Mouse (Mus musculus) left cerebral cortex, adult 9 months (tissue): ENCODE measurements at regions not wholly inside any gene's neighbourhood (a gene's known extent, or its start where the extent isn't known, plus 50 kb on each side); places are given as distances from the start of the nearest gene placed in this dataset.

Source experiments
- DNase-seq, 2 experiments: peaks; one replicate each; pipeline ENCODE4 v3.0.0; 2022; ENCODE audit warnings: low spot score in 2 of 2

DNA sequence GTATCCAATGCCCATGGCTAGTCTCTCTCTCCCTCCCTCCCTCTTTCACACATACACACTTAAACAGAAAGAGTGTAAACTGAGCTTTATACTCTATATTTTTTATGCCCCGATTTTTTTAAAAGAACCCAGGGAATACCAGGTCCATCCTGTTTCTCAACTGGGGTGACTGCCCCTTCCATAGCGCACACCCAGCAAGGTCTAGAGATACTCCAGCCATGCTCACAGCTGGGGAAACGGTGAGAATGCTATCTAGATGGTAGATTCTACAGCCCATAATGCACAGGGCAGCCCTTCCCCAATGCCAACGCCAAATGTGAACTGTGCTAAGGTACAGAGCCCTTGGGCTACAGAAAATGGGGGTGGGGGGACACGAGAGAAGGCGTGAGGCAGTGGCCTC, 51.2 kb upstream of the Tln2 start:
- no peak for DNase-seq

DNA sequence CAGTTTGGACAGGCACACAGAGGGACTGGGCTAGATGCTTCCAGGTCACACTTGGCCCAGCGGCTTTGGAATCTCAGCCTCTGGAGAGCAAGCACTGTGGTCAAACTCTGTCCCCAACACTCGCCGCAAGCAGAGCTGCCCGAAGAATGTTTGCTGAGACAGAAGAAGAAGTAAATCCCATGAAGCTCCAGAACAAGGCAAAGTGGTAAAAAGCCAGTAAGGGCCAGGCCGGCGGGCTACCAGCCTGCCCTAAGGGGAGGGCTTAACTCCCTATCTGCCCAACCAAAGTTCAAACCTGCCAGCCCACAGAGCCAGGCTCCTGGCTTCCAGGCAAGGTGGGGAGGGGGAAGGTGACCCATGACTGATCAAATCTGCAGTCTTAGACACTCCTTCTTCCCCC, 52.2 kb upstream of the Tln2 start:
- DNase-seq: no peak

DNA sequence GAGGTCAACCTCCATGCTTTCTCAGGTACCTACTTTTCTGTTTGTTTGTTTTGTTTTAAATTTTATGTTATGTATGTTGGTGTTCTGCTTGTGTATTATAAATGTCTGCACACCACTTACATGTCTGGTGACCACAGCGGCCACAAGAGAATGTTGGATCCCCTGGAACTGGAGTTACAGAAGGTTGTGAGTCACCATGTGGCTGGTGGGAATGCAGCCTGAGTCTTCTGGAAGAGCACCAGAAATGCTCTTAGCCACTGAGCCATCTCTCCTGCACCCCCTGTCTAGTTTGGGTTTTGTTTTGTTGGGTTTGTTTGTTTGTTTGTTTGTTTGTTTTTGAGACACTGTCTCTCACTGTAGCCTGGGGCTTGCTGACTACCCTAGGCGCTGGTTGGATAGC, 52.6 kb upstream of the Tln2 start:
- DNase-seq: no peak

DNA sequence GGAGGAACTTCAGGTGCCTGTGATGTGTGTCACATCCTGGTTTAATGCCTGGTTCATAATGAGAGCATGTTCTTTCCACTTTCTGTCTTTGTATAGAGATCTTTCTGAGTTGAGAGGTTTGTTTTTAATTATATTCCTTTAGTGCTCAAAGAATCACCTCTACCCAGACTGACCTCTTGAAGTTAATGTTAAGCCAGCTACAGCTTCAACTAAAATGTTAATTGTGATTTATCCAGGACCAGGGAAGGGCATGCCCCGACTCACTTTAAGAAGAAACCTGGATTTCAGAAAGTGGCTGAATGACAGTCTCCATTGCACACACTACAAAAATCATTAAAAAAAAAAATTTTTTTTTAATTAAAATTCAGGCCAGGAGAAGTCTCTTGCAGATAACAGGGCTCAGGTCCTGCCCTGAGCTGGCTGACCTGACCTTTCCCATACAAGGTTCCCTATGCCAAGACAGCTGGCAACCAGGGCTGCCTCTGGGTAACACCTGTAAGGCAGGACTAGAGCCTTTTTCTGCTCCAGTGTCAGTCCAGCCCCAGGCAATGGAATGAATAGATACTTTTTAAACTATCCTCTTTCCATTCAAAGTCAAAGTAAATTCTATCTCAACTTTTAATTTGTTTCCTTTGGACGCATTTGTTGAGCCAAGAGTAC, 54.7 kb upstream of the Tln2 start:
- no peak for DNase-seq

DNA sequence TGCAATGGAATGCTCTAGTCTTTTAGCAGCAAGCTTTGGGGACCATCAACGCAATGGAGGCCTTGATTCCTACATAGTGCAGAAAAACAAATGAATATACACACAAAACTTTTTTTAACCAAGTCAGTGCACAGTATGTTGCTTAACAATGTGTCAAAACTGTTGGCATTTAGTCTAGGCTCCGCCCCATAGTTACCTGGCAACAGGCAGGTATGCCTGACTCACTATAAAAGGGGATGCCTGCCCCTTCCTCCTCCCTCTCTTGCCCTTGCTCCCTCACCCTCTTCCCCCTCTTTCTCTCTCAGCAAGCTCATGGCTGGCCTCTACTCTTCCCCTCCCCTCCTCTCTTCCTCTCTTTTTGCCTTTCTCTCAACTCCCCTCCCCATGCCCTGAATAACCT, 56.7 kb upstream of the Tln2 start:
- DNase-seq: no peak

DNA sequence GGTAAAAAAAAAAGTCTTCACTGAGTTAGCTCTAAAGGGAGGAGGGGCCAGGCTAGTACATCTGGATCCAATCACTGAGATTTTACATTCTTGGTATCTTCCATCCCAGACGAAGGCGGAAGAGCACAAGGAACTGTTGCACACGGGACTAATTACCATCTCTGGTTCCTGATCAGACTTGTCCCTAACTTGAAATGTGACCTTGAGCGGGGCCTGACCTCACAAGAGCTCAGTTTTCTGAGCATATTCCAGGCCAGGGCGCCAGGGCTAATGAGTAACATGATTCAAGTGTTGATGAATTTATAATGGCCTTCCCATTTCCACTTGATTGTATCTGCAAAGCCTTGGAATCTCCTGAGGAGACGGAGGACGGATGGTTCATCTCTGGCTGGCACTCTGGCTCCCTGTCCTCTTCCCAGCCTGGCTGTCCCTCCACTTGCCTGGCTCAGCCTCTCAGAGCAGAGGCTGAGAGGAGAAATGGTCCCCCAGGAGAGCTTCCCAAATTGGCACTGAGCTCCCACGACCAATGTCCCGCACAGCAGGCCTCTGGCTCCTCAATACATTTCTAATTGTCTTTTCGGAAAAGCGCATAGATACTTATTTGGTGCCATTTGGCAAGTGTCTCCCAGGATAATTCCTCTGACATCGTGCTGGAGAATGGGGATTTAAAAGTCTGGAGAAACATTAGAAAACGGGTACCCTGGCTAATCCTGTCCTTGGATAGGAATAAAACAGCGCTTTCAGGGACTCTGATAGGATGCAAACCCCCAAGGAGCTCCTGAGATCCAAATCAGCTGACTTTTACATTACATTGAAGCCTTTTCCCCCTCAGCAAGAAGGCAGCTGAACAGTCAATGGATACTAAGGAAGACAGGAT, 58.1 kb upstream of the Tln2 start:
- no peak for DNase-seq

DNA sequence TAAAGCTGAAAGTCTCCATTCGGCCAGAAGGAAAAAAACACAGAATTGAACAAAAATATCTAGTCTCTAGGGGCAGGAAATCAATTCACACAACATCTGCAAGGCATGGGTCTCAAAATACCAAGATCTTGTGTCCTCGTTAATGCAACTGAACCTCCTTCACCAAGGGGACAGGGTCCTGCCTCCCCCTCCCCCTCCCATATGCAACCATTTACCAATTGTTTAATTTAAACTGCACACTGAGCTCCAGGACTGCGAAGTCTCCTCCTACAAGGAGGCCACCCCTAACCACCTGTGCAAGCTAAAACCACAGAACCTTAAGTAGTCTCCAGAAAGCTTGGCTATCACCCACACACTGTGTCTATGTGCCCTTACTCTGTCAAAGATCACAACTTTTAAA, 61.4 kb upstream of the Tln2 start:
- no peak for DNase-seq

DNA sequence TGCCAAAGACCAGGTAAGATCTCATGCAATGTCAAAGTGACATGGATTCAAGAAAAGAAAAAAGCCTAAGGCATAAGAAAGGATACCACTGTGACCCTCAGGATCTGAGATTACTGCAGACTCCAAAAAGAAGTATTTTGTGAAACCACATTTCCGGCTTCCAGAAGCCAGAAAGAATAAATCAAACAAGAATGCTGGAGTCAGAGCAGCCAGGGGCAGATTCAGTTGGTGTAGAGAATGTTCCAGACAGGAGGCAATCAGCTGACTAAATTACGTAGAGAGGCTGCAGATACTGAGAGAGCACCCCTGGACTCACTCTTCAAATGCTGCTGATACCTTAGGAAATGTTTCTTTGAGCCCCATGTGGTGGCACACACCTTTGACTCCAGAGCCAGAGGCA, 67.7 kb upstream of the Tln2 start:
- DNase-seq: no peak

DNA sequence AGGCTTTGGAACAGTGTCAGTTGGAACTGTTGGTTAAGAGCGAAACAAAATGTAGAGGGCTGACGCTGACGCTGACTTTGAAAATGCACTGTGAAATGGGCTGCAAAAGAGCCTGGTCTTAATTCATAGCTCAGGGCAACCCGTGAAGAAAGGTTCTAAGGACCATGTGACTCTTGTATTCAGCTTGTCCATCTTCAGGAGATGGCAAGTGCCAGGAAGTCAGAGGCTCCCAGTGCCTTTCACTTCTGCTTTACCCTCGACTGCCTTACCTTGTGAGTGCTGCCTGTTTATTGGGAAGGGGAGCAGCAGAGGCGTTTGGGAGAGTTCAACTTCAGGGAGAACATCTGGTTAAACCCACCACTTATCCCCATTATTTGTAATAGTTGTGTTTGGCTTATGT, 70.1 kb upstream of the Tln2 start:
- no peak for DNase-seq

DNA sequence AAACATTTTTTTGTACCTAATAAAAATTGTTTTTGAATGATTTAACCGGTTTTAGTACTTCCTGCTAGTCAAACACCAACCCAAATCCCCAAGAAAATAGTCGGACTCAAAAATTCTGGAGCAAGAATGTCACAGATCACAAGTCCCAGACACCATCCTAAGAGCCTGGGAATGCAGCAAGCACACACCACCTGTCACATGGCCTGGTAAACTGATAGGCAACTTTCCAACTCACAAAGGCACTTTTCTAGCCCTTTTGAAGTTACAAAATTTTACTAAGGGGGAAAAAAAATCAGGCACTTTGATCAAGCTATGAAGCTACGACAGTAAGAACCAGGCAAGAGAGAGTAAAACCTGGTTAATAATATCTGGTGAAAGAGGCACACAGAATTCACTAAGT, 70.7 kb upstream of the Tln2 start:
- DNase-seq: no peak

DNA sequence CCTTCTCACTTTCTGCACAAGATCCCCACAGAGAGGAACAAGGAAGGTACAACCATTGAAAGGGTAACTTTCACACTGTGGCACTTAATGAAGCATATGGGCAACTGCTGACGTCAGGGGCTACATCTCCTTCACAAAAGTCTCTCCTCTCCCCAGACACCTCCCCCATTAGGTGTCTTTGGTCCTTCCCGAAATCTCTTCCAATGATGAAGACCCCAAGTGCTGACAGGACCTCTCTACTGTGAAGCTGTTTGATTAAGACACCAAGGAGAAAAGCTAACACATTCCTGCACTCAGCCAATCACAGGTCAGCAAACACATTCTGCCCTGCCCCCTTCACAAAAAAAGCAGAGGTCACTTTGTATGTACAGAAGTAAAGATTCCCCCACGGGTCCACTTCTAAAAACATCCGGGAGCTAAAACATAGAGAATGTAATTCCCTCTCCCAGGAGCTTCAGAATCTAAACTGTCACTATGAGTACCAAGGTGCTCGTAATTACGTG, 72.3 kb upstream of the Tln2 start:
- no peak for DNase-seq

DNA sequence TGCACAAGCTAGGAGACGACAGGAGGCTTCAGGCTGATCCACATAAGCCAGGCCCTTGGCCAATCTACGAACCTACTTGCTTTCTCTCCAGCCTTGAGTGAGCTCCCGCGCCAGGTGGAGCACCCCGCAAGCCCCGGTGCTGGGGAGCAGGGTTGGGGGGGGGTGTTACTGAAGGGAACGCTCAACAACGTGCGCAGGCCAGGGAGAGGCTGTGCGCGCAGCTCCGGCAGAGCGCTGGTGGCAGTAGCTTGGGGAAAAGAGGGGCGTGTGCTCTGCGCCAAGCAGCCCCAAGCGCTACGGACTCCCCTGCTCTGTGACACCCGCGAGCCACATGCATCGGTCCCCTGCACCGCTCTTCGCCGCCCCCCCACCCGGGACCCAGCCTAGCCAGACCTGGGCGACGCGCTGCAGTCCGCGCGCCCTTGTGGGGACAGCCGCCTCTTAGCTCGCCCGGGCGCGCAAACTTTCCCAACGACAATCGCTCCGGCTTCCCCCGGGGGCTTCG, 73.1 kb upstream of the Tln2 start:
- peak in 1 of 2 experiments; percentile 7 for DNase-seq

DNA sequence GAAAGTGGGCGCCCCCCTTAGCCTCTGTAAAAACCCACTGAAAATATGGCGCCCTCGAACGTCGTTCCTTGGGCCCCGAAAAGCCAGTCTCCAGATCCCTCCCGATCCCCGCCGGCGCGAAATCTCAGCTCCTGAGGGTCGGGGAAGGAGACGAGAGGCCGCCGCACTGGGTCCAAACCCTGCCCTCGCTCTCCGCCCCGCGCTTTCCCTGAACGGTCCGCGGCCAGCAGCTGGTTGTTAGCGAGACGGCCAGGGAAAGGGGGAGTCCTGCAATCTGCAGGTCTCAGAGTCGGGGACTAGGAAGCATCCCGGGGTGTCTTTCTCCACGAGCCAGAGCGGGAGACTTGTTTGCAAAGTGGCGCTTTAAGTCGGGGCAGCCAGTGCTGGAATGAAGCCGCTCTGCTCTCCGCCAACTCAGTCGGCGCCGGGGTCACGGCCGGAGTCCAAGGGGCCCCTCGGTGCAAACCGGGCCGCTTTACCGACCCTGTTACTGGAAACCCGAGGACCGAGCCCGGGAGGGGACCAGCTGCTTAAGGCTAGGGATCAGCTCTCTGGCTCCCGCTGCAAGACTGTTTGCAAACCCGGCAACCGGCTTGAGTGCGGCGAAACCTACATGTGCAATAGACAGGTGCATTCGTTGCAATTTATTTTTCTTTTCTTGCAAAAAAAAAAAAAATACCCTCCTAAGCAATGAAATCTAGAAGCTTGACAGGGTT, 73.7 kb upstream of the Tln2 start:
- peak in 1 of 2 experiments; percentile 32 for DNase-seq

DNA sequence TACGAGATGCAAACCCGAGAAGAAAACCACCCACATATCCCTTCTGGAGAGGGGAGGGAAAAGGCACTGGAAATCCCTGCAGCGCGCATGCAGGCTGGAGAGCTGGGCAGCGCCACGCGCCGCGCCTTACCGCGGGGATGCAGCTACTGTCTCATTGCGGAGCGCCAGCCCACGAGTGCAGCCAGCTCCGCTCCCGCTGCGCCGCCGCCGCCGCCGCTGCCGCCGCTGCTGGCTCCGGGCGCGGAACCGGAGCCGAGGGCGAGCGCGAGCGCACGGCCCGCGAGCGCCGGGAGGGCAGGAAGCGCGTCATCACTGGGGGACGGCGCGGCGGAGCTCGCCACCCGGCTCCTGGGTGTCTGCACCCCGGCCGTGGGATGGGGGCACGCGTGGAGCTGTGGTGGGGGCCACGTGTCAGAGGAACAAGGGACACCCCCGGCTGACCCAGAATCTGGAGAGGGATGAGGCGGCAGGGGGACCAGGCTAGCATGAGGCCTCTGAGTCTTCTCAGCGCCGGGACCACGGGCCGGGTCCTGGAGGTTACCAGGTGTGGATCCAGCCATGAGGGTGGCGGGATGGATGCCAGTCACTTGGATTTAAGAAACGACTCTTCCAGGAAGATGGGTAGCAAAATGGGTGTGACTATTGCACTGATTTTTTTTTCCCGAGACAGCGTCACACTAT, 74.4 kb upstream of the Tln2 start:
- peak; percentile 42 to 60 for DNase-seq

DNA sequence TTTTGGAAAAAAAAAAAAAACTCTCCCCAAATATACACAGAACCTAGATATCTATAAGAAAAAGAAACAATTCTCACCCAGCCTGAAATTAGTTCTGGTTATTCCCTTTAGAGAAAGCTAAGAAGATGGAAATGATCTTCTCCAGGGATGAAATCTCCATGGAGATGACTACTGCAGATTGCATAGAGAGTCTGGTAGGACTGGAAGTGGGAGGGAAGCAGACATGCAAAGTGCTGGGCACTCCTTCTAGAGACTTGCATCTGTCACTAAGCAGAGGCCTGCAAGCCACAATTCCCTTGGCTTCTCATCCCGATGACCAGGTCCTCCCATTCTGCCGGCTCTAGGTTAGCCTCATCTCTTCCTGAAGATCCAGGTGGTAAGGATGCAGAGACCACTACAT, 87.3 kb upstream of the Tln2 start:
- DNase-seq: no peak

DNA sequence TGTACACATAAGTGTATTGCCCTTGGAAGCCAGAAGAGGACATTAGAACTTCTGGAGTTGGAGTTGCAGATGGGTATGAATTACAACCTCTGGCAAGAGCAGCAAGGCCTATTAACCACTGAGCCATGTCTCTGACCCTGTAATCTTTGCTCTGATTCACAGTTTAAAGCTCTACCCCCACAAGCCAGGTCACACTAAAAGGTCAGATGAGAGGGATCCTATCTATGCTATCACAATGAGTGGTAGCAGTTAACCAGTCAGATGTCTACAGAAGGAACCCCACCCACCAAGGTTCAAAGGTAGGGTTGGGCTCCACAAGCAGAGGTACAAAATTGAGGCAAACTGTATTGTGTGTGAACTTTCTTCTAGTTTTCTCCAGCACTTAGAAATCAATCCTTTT, 94.5 kb upstream of the C2cd4b start:
- DNase-seq: no peak

DNA sequence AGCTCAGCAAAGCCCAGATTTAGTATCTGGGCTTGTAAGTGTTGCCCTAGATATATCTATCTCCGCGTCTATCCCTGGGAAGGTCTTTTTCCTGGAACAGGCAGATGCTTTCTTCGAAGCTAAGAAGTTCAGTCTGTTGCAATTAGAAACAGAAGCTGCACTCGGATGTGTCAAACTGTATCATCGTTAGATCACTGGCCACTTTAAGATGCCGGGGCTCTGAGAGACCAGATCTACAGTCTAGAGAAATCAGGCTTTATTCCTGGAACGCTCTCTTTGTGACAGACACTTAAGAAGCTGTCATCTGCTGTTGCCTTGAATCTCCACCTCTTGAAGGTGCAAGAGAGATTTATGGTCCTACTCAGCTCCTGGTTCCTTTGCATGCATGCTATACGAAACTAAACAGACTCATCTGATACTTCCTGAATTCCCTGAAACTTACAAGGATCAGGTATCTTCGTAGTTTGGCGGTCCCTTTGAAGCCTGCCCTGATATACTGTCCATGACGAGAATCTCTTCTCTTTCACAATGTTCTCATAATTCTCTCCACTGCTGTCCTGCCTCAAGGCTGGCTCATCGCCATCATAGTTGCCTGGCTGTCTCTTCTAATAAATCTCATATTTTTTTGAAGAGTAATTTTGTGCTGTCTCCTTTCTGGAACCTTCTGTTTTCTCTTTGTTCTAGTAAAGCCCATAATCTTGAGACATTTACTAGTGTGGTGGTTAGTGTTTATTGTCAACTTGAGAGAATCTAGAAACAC, 88.8 kb upstream of the C2cd4b start:
- DNase-seq: no peak

DNA sequence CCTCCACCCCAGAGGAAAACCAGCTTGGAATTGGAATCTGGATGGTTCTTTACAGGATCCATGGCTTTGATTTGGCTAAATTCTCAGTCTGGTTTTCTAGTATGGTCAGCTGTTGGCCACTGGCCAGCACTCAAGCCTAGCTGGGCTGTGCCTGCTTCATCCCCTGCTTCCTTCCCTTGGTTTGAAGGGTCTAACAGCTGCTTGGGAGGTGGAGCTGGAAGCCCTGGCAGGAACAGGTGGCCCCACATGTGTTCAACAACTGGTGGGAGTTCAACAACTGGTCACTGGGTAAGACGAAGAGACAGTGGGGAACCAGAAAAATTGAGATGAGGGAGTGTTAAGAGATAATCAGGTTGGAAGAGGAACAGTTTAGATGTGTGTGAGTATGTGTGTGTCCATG, 82.3 kb upstream of the C2cd4b start:
- DNase-seq: no peak

DNA sequence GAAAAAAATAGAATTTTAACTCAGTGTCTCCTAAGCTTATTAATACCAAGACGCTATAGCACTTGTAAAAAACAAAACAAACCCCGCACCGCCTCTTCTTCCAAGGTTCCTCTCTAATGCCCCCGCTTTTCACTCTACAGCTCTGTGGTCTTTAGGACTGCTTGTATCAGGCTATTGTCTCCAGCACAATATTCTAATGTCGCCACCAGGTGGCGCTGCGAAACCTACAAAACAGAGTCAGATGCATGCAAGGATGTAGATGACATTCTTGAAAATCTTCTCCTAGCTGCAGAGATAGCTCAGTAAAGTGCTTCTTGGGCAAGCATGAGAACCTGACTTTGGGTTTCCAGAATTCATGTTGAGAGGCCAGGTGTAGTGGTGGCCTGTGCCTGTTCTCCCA, 75.9 kb upstream of the C2cd4b start:
- DNase-seq: peak; percentile 13 to 79

DNA sequence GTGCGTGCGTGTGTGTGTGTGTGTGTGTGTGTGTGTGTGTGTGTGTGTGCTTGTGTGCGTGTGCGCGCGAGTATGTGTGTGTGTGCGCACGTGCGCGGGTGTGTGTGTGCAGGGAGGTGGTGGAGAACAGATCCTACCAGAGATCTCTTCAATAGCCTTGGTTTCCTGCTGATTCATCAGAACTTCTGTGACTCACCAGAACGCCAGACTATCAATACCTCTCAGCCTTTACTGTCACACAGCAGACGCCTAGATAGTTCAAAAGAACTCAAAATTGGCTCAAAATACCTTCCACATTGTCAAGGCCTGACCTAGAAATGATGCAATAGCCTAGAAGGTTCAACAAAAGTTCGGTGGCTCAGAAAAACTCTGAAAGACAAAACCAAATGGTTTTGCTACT, 66.8 kb upstream of the C2cd4b start:
- no peak for DNase-seq

DNA sequence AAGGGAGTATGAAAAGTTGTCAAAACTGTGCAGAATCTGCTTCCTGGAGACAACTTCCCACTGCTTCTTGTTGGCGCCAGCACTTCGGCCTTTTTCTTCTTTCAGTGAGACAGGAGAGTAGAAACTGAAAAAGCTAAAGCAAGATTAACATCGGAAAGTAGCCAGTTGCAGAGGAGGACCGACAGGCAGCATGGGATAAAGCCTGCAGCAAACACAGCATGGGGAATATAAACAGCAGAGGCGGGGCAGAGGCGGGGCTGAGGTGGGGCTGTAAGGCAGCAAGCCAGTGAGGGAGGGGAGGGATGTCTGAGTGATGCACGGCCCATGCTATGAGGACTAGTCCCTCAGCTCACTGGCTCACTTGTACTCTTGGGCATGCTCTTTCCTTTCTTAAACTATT, 65.5 kb upstream of the C2cd4b start:
- peak in 1 of 2 experiments; percentile 49 for DNase-seq
